Mouse (Mus musculus) liver, embryonic 11.5 days (tissue): Measurements from ENCODE around the gene Dtx1. TPM values are rescaled to one million over a fixed set of nuclear protein-coding genes. Genes with fewer than 3 reads are reported as not detected.

Experiments used
- ATAC-seq: fragments of 200-750 bp; cut with Nextera tagmentation; replicated peaks from 2 replicates; pipeline ENCODE4 v1.8.0; 2017; ENCODE audit warnings: moderate number of reproducible peaks, mild to moderate bottlenecking, moderate TSS enrichment, moderate library complexity; ENCODE audit not compliant: low FRiP score
- DNase-seq: peaks from one replicate; pipeline ENCODE4 v3.0.0-alpha.2; 2017; ENCODE audit warnings: low spot score
- H3K27ac ChIP-seq: fragments of 300-500 bp; sonication (generic); 2 replicates; pipeline ENCODE4 v1.5.1; 2014; ENCODE audit warnings: mild to moderate bottlenecking, low read depth, low read length, control low read depth
- H3K27me3 ChIP-seq: fragments of 300-500 bp; sonication (generic); replicated peaks from 2 replicates; pipeline ENCODE4 v1.6.1; 2014; ENCODE audit warnings: low read length, mixed read lengths; ENCODE audit not compliant: control insufficient read depth, insufficient read depth
- H3K36me3 ChIP-seq: fragments of 300-500 bp; sonication (generic); 2 replicates; pipeline ENCODE4 v1.6.1; 2014; ENCODE audit warnings: mild to moderate bottlenecking, low read length, moderate library complexity, mixed read lengths; ENCODE audit not compliant: control insufficient read depth, insufficient read depth
- H3K4me1 ChIP-seq: fragments of 300-500 bp; sonication (generic); replicated peaks from 2 replicates; pipeline ENCODE4 v1.6.1; 2014; ENCODE audit warnings: low read length, mixed read lengths; ENCODE audit not compliant: control insufficient read depth, insufficient read depth
- H3K4me2 ChIP-seq: fragments of 300-500 bp; sonication (generic); 2 replicates; pipeline ENCODE4 v1.6.1; 2014; ENCODE audit warnings: mild to moderate bottlenecking, control low read depth, moderate library complexity
- H3K4me3 ChIP-seq: fragments of 300-500 bp; sonication (generic); 2 replicates; pipeline ENCODE4 v1.5.1; 2014; ENCODE audit warnings: low read depth, low read length, control low read depth
- H3K9ac ChIP-seq: fragments of 300-500 bp; sonication (generic); 2 replicates; pipeline ENCODE4 v1.6.1; 2014; ENCODE audit warnings: low read depth, low read length, control low read depth
- H3K9me3 ChIP-seq: fragments of 300-500 bp; sonication (generic); 2 replicates; pipeline ENCODE4 v1.6.1; 2016; ENCODE audit warnings: low read length, inconsistent platforms, mixed read lengths; ENCODE audit not compliant: control insufficient read depth
- WGBS: fragments of 180-500 bp; shearing (Covaris S2); extraction: QIAGEN DNeasy Blood & Tissue Kit; methylation state at CpG from one replicate; pipeline ENCODE4 v1.1.7; 2014; 5-methylcytosine and 5-hydroxymethylcytosine counted together
- polyA plus RNA-seq: library from polyadenylated mRNA; unstranded; fragments of >200 nt; fragmentation: Nextera tagmentation; extraction: Ambion mirVana; gene quantifications from 2 replicates; pipeline ENCODE4 v1.2.1, GENCODE M21; 2014

Gene Dtx1
- polyA plus RNA-seq, 1 experiment from 2014 or later = 1.1 TPM

DNA sequence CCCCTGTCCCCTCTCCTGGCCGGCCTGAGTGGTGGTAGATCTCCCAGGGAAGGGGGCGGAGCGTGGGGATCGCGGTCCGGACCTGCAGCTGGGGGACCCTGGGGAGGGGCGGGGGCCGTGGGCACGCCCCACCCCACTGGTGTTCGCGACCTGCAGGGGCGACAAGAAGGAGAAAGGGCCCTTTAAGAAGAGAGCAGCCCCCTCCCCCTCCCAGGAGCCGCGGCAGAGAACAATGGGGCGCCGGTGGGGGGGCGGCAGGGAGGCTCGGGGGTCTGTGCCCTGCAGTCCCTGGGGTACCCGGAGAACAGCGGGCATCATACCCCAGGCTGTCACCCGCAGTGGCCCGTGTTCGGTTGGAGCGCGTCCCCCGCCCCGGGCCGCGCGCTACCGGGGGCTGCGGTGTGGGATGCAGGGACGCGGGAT lies 890 bp downstream of the Dtx1 start:
- Histone ChIP-seq H3K36me3 (no peaks in the 10 kb centered on the region), H3K9ac (0 out of 2 replicates have a peak overlapping the region, but pooled peaks have one; percentile 30), H3K27ac (no peak overlapping the region), H3K27me3 (peaks cover 82% of the 10 kb centered on the region), H3K4me1 (peaks cover 10% of the 10 kb centered on the region; the same call in 1 of the 2 replicates), H3K9me3 (no peaks in the 10 kb centered on the region), H3K4me3 (peak overlapping the region; percentile 33), H3K4me2 (peak overlapping the region; percentile 58)
- no peak for ATAC-seq
- 6% methylated on average over 32 of the region's 34 CpGs for WGBS
- DNase-seq = no peak

DNA sequence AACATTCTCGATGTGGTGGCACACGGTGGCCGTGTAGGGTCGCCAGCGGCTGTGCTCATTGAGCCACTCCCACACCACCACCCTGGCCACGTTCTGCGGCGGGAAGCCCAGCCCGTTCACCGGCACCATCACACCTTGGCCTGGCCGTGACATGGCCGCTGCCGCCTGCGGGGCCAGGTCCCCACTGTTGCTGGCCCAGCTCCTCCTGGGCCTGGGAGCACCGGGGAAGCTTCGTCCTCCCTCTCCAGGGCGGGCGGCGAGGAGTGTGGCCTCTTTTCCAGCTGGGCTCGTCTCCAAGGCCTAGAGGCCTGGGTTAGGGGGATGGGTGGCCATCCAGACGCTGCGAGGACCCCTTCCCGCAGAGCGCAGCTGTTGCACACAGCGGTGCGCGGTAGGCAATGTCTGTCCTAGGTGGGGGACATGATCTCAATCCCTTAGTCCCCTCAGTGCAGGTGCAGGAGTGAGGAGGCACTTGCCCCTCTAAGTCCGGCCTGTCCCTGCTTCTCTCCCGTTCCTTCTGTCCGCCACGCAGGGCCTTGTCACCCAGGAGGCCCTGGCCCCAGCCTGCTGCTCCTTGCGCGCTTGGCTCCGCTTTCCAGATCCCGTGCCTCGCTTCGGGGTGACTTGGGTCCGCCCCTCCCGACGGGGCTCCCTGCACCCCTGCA lies 1.4 kb downstream of the Dtx1 start:
- DNase-seq = no peak

DNA sequence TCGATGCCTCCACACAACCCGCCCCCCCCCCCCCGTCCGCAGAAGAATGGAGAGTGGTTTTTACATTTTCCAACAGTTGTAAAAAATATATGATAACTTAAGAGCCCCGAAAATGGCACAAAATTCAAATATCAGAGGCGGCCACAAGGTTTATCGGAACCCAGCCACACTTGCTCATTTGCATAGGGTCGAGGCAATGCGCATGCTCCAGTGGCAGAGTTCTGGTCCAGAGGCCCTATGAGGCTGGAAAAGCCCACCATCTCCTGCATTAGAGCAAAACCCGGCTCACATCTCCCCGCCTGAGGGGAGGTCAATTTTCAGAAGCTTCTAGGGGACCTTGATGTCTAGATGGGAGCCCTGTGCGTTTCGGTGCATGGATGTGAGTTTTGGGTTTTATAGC lies 4.8 kb downstream of the Dtx1 start:
- 47% methylated on average over 13 of the region's 13 CpGs for WGBS
- H3K4me2 ChIP-seq = peak overlapping the region; percentile 35; the same call in 1 of the 2 replicates

More for the DNA sequence above, 1.4 kb downstream of the Dtx1 start:
- Histone ChIP-seq H3K4me3 (peak overlapping the region; percentile 33), H3K9me3 (no peaks in the 10 kb centered on the region), H3K4me1 (peaks cover 10% of the 10 kb centered on the region; the same call in 1 of the 2 replicates), H3K9ac (0 out of 2 replicates have a peak overlapping the region, but pooled peaks have one; percentile 30), H3K4me2 (peak overlapping the region; percentile 58), H3K27me3 (peaks cover 82% of the 10 kb centered on the region), H3K27ac (no peak overlapping the region), H3K36me3 (no peaks in the 10 kb centered on the region)
- WGBS = 8% methylated on average over 40 of the region's 40 CpGs
- no peak; the same call in 1 of the 2 replicates for ATAC-seq

DNA sequence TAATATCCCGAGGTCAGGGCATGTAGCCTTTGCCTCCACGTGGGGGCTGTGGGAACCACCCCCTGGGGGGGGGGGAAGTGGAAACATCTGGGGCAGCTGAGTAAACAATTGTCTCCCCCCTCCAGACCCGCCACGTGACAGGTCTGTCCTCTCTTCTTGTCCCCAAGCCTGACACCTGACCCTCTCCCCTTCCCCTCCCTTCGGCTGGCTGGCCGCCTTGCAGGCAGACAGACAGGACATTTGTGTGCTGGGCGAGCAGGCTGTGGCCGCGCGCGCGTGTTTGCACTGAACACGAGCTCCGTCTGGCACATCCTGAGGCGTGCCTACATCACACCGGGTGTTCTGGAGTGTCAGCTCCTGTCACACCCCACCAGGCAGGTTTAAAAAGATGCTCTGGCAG lies 5.2 kb downstream of the Dtx1 start:
- no peak overlapping the region for H3K9ac ChIP-seq
- DNase-seq (no peak), ATAC-seq (no peak; the same call in 1 of the 2 replicates)
- peaks cover 63% of the 10 kb centered on the region for H3K27me3 ChIP-seq
- 14% methylated on average over 16 of the region's 16 CpGs for WGBS
- no peaks in the 10 kb centered on the region for H3K9me3 ChIP-seq
- peaks cover 10% of the 10 kb centered on the region; the same call in 1 of the 2 replicates for H3K4me1 ChIP-seq
- peak overlapping the region; percentile 35; the same call in 1 of the 2 replicates for H3K4me2 ChIP-seq
- H3K27ac ChIP-seq = no peak overlapping the region
- no peaks in the 10 kb centered on the region for H3K36me3 ChIP-seq
- no peak overlapping the region for H3K4me3 ChIP-seq

More for the DNA sequence above, 4.8 kb downstream of the Dtx1 start:
- DNase-seq = no peak
- H3K36me3 ChIP-seq = no peaks in the 10 kb centered on the region
- H3K9ac ChIP-seq = no peak overlapping the region
- H3K9me3 ChIP-seq = no peaks in the 10 kb centered on the region
- peaks cover 10% of the 10 kb centered on the region; the same call in 1 of the 2 replicates for H3K4me1 ChIP-seq
- no peak overlapping the region for H3K4me3 ChIP-seq
- ATAC-seq = no peak
- no peak overlapping the region for H3K27ac ChIP-seq
- peaks cover 64% of the 10 kb centered on the region for H3K27me3 ChIP-seq

DNA sequence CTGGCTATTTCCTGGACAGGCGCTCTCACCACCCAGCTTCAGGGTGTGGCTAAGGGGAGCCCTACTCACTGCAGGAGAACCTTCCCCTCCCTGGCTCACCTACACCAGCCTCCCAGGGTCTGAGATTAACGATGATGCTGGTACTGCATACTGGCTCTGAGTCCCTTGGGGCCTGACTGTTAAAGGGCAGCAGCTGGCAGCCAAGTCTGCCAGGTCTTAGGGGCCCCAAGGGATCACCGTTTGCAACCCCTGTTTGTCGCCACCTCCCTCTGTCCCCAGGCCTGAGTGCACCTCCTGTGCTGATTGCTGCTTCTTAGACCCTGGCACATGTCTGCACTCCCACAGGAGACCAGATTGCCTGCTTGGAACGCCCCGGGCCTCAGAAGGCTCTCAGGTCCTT lies 7.3 kb downstream of the Dtx1 start:
- no peak for ATAC-seq
- Histone ChIP-seq H3K9ac (no peak overlapping the region), H3K4me3 (no peak overlapping the region), H3K4me2 (no peak overlapping the region), H3K4me1 (0 out of 2 replicates have a peak, but pooled peaks cover 2% of the 10 kb centered on the region), H3K27me3 (peaks cover 41% of the 10 kb centered on the region), H3K36me3 (no peaks in the 10 kb centered on the region), H3K27ac (no peak overlapping the region), H3K9me3 (no peaks in the 10 kb centered on the region)
- 55% methylated on average over 6 of the region's 6 CpGs for WGBS
- no peak for DNase-seq

DNA sequence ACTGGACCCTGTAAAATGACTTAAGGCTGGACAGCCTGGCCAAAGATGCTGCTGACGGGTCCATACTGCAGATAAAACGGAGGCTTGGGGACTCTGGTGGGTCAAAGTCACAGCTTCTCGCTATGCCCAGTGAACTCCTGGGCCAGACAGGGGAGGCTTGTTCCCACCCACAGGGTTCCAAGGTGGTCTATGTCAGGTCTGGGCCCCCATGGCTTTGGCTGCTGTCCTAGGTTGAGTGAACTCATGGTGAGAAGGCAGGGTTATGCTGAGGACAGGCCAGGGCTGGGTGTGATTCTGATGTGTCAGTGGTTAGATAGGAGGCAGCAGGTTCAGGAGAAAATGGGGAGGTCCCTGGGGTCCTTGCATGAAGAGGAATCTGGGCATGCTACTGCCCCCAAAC lies 8.1 kb downstream of the Dtx1 start:
- Histone ChIP-seq H3K4me1 (0 out of 2 replicates have a peak, but pooled peaks cover 2% of the 10 kb centered on the region), H3K27ac (no peak overlapping the region), H3K9me3 (no peaks in the 10 kb centered on the region), H3K9ac (no peak overlapping the region), H3K4me3 (no peak overlapping the region), H3K36me3 (no peaks in the 10 kb centered on the region), H3K27me3 (peaks cover 34% of the 10 kb centered on the region), H3K4me2 (no peak overlapping the region)
- DNase-seq (no peak), ATAC-seq (no peak)
- 74% methylated on average over 3 of the region's 3 CpGs for WGBS

DNA sequence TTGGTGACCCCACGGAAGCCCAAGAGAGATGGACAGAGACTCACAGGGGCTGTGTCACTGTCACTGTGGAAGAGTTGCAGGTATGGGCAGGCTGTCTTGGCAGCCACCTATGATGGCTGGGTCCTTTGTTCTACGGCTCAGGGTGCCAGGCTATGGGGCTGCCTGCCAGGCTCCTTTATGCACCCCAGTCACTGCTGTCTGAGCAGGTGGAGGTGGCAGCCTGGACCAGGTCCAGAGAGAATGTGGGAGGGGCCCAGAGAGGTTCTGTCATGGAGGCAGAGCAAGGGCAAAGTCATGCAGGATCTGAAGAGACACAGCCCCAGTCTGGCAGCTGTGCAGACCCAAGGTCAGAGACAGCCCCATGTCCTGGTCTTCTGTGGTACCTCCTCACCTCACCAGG lies 8.8 kb downstream of the Dtx1 start:
- H3K9me3 ChIP-seq = no peaks in the 10 kb centered on the region
- WGBS = 69% methylated on average over 2 of the region's 2 CpGs

DNA sequence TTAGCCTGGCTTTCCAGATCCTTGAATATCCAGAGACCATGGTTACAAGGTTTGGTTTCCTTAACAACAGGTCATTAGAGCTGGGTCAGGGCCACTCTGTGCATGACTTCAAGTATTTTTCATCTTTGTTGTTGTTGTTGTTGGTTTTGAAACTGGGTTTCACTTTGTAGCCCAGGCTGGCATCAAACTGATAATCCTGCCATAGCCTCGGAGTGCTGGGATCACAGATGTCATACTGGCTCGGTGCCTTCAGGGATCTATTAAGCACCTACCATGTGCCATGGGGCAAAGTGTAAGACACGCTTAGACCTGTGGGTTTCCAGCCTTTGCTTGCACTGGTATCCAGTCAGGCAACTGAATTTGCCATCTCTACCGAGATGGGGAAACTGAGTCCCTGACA lies 9.3 kb downstream of the Dtx1 start:
- DNase-seq (no peak), ATAC-seq (no peak)
- Histone ChIP-seq H3K4me2 (no peak overlapping the region), H3K27ac (no peak overlapping the region), H3K9me3 (no peaks in the 10 kb centered on the region), H3K4me1 (0 out of 2 replicates have a peak, but pooled peaks cover 2% of the 10 kb centered on the region), H3K27me3 (peaks cover 33% of the 10 kb centered on the region), H3K4me3 (no peak overlapping the region), H3K36me3 (no peaks in the 10 kb centered on the region), H3K9ac (no peak overlapping the region)
- 69% methylated on average over 4 of the region's 4 CpGs for WGBS

More for the DNA sequence above, 8.8 kb downstream of the Dtx1 start:
- Histone ChIP-seq H3K9ac (no peak overlapping the region), H3K27me3 (peaks cover 32% of the 10 kb centered on the region), H3K4me3 (no peak overlapping the region), H3K4me1 (0 out of 2 replicates have a peak, but pooled peaks cover 2% of the 10 kb centered on the region), H3K4me2 (no peak overlapping the region), H3K27ac (no peak overlapping the region), H3K36me3 (no peaks in the 10 kb centered on the region)
- DNase-seq = no peak
- no peak for ATAC-seq
